Mouse (Mus musculus): ENCODE data around the gene Maff. TPM values are rescaled to one million over a fixed set of nuclear protein-coding genes. Genes with fewer than 3 reads are reported as not detected.
A peak's percentile ranks its signal among the peaks of the same experiment; 100 is the strongest.

Maff gene
- total and polyA plus RNA-seq, 3 experiments = 8.4 to 11.7 (median 10.1) TPM

DNA sequence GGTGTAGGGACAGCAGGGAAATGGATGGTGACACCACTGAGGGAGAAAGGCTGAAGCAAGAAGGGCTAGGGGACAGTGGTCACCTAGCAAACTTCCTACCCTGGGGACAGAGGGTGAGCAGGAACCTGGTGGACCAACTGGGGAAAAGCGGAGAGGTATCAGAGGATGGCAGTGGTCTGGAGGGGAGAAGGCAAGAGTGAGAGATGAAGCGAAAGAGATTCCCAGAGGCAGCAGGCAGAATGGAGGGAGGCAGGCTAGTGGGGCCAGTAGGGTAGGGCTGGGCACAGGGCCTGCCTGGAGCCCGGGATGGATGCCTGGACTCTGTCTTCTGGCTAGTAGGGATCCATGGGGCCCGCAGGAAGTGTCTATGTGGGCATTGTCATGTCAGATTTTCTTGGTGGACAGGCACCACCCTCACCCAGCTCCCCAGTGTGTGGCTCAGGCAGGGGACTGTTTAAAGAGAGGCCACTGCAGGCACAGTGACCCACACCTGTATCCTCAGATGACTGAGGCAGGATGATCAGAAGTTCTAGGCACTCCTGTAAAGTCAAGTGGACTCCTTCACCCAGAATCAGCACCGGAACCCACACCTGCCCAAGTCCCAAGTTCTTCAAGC is 7.4 kb downstream of the Maff start:
- no peak for TF ChIP-seq POLR2AphosphoS5 (IDR thresholded peaks at IDR 0.05; ENCODE audit: insufficient replicate concordance, low read depth, low read length)
- no peak for TF ChIP-seq CTCF (IDR thresholded peaks at IDR 0.05; ENCODE audit: low read depth, low read length)
- no peak for TF ChIP-seq TAL1 (conservative IDR thresholded peaks at IDR 0.05; ENCODE audit: low read depth, low read length)
- TF ChIP-seq GATA2 (IDR thresholded peaks at IDR 0.05; ENCODE audit: borderline replicate concordance, low read depth, low read length) = no peak
- TF ChIP-seq GATA1 (IDR thresholded peaks at IDR 0.05; ENCODE audit: borderline replicate concordance, low read length) = no peak
- Histone ChIP-seq H3K27me3 (ENCODE audit: insufficient read depth, low read length) (peaks cover 9% of the 10 kb centered on the region; the same call in 1 of the 2 replicates), H3K9me3 (replicated peaks) (peaks cover 7% of the 10 kb centered on the region), H3K36me3 (replicated peaks) (peaks cover 74% of the 10 kb centered on the region), H3K4me3 (ENCODE audit: low read depth, low read length) (no peak overlapping the region), H3K4me1 (ENCODE audit: insufficient read depth, low read depth, low read length) (peaks cover 55% of the 10 kb centered on the region)
- ATAC-seq (ENCODE audit: extremely low read depth, insufficient number of reproducible peaks, low FRiP score, poor library complexity, severe bottlenecking) (no peak), DNase-seq (ENCODE audit: low spot score) (no peak)

DNA sequence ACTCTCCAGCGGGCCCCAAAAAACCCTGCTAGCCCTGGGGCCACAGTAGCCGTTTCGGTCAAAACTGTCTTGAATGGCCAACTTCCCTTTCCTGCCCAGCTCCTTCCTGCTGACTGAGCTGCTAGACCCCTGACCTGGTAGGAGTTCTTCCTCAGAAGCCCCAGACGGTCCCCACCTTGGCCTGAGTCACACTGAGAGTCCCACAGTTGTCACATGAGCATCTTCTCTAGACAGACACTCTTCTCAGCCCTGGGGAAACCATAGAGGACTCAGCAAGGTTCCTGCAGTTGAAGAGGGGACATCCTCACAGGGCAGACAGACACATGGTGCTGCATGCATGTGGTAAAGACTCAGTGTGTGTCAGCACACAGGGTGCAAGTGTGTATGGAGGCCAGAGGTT is 8.2 kb downstream of the Maff start:
- Histone ChIP-seq H3K9me3 (replicated peaks) (peaks cover 7% of the 10 kb centered on the region), H3K27me3 (ENCODE audit: insufficient read depth, low read length) (peaks cover 9% of the 10 kb centered on the region; the same call in 1 of the 2 replicates), H3K36me3 (replicated peaks) (peaks cover 76% of the 10 kb centered on the region), H3K4me3 (ENCODE audit: low read depth, low read length) (no peak overlapping the region), H3K4me1 (ENCODE audit: insufficient read depth, low read depth, low read length) (peaks cover 47% of the 10 kb centered on the region)
- TF ChIP-seq POLR2AphosphoS5 (IDR thresholded peaks at IDR 0.05; ENCODE audit: insufficient replicate concordance, low read depth, low read length) (no peak), GATA1 (IDR thresholded peaks at IDR 0.05; ENCODE audit: borderline replicate concordance, low read length) (no peak), TAL1 (conservative IDR thresholded peaks at IDR 0.05; ENCODE audit: low read depth, low read length) (no peak), CTCF (IDR thresholded peaks at IDR 0.05; ENCODE audit: low read depth, low read length) (no peak), GATA2 (IDR thresholded peaks at IDR 0.05; ENCODE audit: borderline replicate concordance, low read depth, low read length) (no peak)
- ATAC-seq (ENCODE audit: extremely low read depth, insufficient number of reproducible peaks, low FRiP score, poor library complexity, severe bottlenecking) (no peak), DNase-seq (ENCODE audit: low spot score) (no peak)

DNA sequence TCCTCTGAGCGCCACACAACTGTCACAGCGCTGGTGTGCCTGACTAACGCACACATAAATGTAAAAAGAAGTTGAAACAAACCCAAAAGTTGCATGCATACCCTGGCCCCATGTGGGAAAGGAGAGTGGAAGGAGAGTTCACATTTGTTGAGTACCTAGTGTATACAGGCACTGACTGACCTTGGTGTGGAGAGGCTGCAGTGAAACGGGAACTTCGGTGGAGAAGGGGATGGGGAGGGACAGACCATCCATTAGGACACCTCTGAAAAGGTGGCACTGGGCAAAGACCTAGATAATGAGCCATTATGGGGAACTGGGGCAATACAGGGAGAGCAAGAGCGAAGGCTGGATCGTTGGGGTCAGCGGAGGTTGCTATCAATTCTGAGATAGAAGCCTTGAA is 10.1 kb downstream of the Maff start:
- H3K9me3 ChIP-seq (replicated peaks) = peaks cover 7% of the 10 kb centered on the region
- peaks cover 69% of the 10 kb centered on the region for H3K36me3 ChIP-seq (replicated peaks)
- peaks cover 30% of the 10 kb centered on the region for H3K4me1 ChIP-seq (ENCODE audit: insufficient read depth, low read depth, low read length)
- DNase-seq (ENCODE audit: low spot score) (no peak), ATAC-seq (ENCODE audit: extremely low read depth, insufficient number of reproducible peaks, low FRiP score, poor library complexity, severe bottlenecking) (no peak)
- no peak overlapping the region for H3K4me3 ChIP-seq (ENCODE audit: low read depth, low read length)
- H3K27me3 ChIP-seq (ENCODE audit: insufficient read depth, low read length) = peaks cover 4% of the 10 kb centered on the region; the same call in 1 of the 2 replicates
- TF ChIP-seq TAL1 (conservative IDR thresholded peaks at IDR 0.05; ENCODE audit: low read depth, low read length) (no peak), GATA2 (IDR thresholded peaks at IDR 0.05; ENCODE audit: borderline replicate concordance, low read depth, low read length) (no peak), CTCF (IDR thresholded peaks at IDR 0.05; ENCODE audit: low read depth, low read length) (no peak), GATA1 (IDR thresholded peaks at IDR 0.05; ENCODE audit: borderline replicate concordance, low read length) (no peak), POLR2AphosphoS5 (IDR thresholded peaks at IDR 0.05; ENCODE audit: insufficient replicate concordance, low read depth, low read length) (no peak)

DNA sequence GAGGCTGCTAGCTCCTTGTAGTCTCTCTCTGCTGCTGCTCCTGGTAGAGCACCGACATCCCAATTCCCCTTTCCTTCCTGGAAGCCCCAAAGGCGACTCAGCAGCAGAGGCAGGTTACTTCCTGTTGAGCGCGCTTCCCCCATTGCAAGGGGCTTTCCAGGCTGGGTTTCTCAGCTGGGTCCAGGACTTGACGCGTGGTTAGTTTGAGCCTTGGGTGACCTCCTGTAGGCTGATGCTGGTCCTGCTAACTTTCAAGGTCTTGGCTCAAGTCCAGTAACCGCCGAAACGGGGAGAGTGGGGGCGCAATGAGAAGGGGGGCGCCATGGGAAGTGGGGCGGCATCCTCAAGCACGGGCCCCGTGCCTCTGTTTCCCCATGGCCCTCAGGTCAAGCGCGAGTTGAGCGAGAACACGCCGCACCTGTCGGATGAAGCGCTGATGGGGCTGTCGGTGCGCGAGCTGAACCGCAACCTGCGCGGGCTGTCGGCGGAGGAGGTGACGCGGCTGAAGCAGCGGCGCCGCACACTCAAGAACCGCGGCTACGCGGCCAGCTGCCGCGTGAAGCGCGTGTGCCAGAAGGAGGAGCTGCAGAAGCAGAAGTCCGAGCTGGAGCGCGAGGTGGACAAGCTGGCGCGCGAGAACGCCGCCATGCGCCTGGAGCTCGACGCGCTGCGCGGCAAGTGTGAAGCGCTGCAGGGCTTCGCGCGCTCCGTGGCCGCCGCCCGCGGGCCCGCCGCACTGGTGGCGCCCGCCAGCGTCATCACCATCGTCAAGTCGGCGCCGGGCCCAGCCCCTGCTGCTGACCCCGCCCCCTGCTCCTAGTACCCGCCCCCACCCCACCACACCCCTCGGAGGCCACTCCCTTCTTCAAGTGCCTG is 10.9 kb downstream of the Maff start:
- Histone ChIP-seq H3K27me3 (ENCODE audit: insufficient read depth, low read length) (peaks cover 7% of the 10 kb centered on the region; the same call in 1 of the 2 replicates), H3K9me3 (replicated peaks) (peaks cover 7% of the 10 kb centered on the region), H3K36me3 (replicated peaks) (peaks cover 67% of the 10 kb centered on the region), H3K4me1 (ENCODE audit: insufficient read depth, low read depth, low read length) (peaks cover 22% of the 10 kb centered on the region), H3K4me3 (ENCODE audit: low read depth, low read length) (peak overlapping the region; percentile 16; the same call in 1 of the 2 replicates)
- no peak for TF ChIP-seq TAL1 (conservative IDR thresholded peaks at IDR 0.05; ENCODE audit: low read depth, low read length)
- TF ChIP-seq GATA1 (IDR thresholded peaks at IDR 0.05; ENCODE audit: borderline replicate concordance, low read length) = no peak
- no peak for TF ChIP-seq GATA2 (IDR thresholded peaks at IDR 0.05; ENCODE audit: borderline replicate concordance, low read depth, low read length)
- TF ChIP-seq CTCF (IDR thresholded peaks at IDR 0.05; ENCODE audit: low read depth, low read length) = no peak
- no peak for TF ChIP-seq POLR2AphosphoS5 (IDR thresholded peaks at IDR 0.05; ENCODE audit: insufficient replicate concordance, low read depth, low read length)
- ATAC-seq (ENCODE audit: extremely low read depth, insufficient number of reproducible peaks, low FRiP score, poor library complexity, severe bottlenecking) (no peak), DNase-seq (ENCODE audit: low spot score) (no peak)

DNA sequence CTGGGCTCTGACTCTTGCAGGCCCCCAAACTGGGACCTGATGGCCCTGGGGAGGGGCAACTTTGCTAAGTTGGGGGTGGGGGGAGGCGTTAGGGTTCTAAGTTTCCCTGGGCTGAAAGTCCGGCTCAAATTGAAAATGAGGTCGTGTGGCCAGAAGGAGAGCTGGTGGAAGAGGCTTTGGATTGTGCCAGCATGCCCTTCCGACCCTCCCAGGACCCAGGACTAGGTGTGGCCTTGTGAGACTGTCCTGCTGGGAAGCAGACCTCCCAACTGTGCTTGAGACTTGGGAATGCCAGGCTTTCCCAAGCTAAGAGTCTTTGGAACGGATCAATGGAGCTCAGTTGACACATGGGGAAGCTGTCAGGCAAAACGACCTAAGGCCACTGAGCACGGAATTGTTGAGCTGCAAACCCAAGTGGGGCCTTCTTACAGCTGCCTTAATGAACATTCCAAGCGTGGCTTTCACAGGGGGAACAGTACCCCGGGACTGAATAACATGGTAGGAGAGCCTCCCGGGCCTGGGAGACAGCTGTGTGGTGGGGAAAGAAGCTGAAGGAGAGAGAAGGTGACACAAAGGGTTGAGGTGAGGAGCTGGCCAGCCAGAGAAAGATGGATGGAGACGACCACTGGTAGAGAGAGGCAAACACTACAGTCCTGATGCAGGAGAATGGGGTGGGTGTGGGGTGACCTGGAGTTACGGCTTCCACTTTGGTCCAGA is 11.7 kb downstream of the Maff start:
- Histone ChIP-seq H3K27me3 (ENCODE audit: insufficient read depth, low read length) (peaks cover 7% of the 10 kb centered on the region; the same call in 1 of the 2 replicates), H3K4me1 (ENCODE audit: insufficient read depth, low read depth, low read length) (peaks cover 15% of the 10 kb centered on the region), H3K36me3 (replicated peaks) (peaks cover 63% of the 10 kb centered on the region), H3K9me3 (replicated peaks) (peaks cover 7% of the 10 kb centered on the region), H3K4me3 (ENCODE audit: low read depth, low read length) (no peak overlapping the region)
- TF ChIP-seq POLR2AphosphoS5 (IDR thresholded peaks at IDR 0.05; ENCODE audit: insufficient replicate concordance, low read depth, low read length) = no peak
- no peak for TF ChIP-seq GATA1 (IDR thresholded peaks at IDR 0.05; ENCODE audit: borderline replicate concordance, low read length)
- TF ChIP-seq GATA2 (IDR thresholded peaks at IDR 0.05; ENCODE audit: borderline replicate concordance, low read depth, low read length) = no peak
- ATAC-seq (ENCODE audit: extremely low read depth, insufficient number of reproducible peaks, low FRiP score, poor library complexity, severe bottlenecking) (no peak), DNase-seq (ENCODE audit: low spot score) (no peak)
